Mouse (Mus musculus) spleen, adult 10 weeks (tissue): Measurements from ENCODE around the gene Olfr787. TPM values are rescaled to one million over a fixed set of nuclear protein-coding genes. Genes with fewer than 3 reads are reported as not detected.

Experiments
- polyA plus RNA-seq: library from polyadenylated mRNA; stranded (reverse); fragments of 350-450 nt; fragmentation: Illumina TruSeq; extraction: RNeasy Lipid Tissue Mini Kit (QIAGEN cat#74804); gene quantifications from one replicate; pipeline ENCODE4 v1.2.3, GENCODE M21; 2015; ENCODE audit warnings: low replicate concordance; ENCODE audit not compliant: insufficient read depth

Gene Olfr787
- not detected for polyA plus RNA-seq

DNA sequence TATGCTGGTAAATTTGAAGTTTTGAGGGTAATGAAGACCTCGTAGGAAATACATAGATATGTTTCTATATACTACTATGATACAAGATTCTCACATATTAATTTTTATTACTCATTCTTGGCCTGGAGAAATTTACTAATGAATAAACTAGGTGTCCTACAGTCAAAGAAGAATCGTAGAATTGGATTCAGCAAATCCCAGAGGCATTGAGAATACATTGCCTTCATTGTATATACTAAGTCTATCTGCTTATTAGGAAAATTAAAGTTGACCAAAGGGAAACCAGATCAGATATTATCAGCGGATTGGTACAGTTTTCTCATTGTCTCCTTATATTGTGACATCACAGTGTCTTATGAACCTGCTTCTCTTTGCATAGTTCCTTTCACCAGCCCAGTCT, at the start of gene Olfr787:
TSS of gene Olfr787 (plus strand) at position 301 of the 400 bp plus-strand sequence.

DNA sequence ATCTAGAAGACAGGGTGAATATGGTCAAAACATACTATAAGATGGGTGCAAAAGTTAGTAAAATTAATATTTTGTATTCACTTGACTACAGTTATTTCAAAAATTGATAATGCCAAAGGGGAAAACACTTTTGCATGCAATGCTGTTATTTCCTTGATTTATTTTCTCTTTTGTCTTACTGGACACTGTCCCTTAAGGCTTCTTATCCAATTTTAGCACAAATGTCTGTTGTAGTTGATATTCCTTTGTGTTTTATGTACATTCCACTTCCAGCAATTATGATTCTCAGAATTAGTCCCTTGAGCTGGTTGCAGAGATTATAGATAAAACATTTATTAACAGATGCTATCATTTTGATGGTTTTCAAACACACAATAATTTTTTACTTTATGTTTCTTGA, 34.7 kb upstream of the Olfr787 start, which contains the start of gene Olfr786:
TSS of gene Olfr786 (plus strand) at position 301 of the 400 bp plus-strand sequence.

DNA sequence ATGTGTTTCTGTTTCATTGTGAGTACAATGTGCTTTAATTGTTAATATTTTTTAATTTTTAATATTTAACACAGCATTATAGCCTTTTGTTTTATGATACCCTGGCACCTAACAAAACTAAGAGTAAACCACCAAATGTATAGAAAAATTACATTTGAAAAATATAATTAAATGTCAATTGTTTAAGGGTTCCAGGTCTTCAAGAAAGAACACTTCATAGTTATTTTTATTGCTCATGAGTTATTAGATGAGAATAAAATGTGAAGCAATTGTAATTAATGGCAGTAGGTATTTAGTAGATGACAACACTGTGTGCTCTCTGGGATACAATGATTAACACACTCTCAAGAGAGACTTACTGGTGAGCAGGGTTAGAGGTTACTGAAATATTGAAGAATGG, 9.0 kb downstream of the Olfr787 start, which contains the start of gene Olfr788:
TSS of gene Olfr788 (plus strand) at position 301 of the 400 bp plus-strand sequence.

DNA sequence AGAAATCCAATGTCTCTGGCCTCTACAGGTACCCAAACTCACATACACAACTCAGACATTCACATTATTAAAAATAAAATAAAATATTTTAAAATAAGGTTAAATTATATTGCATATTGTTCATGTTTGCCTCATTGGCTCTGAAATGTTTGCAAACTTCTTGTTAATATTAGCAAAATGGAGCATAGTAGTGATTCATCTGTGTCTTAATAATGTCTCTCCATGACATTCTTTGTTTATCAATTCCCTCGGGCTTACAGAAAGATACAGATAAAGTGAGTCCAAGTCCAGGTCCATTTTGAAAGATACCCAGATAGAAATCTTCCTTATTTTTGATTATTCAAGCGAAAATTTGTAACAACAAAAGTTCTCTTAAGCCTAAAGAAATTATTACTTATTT, 22.8 kb downstream of the Olfr787 start, which contains the start of gene Olfr789:
TSS of gene Olfr789 (plus strand) at position 301 of the 400 bp plus-strand sequence.

DNA sequence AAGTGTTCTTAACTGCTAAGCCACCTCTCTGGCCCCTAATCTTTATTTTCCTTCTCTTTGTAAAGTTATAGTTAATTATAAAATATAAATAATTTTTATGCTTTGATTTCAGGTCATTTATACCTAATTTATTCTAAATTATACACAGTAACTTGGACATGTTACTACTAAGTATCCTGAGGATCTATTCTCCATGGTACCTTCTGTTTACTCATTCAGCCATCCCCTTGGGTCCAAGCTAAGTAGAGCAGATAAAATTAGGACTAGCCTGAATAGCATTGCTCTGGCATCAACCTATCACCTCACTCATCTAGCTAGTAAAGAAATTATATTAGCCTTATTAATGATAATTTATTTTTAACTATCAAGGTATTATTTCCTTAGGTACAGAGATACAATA, 36.5 kb downstream of the Olfr787 start, which contains the start of gene Olfr790:
TSS of gene Olfr790 (plus strand) at position 301 of the 400 bp plus-strand sequence.

Other genes starting within 250 kb of the Olfr787 start
- not detected for gene Olfr774, start 225.7 kb upstream of the Olfr787 start, polyA plus RNA-seq
- gene Olfr775, start 213.4 kb upstream of the Olfr787 start, polyA plus RNA-seq = not detected
- not detected for gene Olfr776, start 202.7 kb upstream of the Olfr787 start, polyA plus RNA-seq
- gene Olfr777, start 190.4 kb upstream of the Olfr787 start, polyA plus RNA-seq = not detected
- gene Olfr780, start 143.7 kb upstream of the Olfr787 start, polyA plus RNA-seq = not detected
- not detected for gene Olfr781, start 133.0 kb upstream of the Olfr787 start, polyA plus RNA-seq
- gene Olfr782, start 113.0 kb upstream of the Olfr787 start, polyA plus RNA-seq = not detected
- not detected for gene Olfr784, start 77.8 kb upstream of the Olfr787 start, polyA plus RNA-seq
- gene Olfr785, start 56.4 kb upstream of the Olfr787 start, polyA plus RNA-seq = not detected
- not detected for gene Olfr786, start 34.6 kb upstream of the Olfr787 start, polyA plus RNA-seq
- gene Olfr788, start 9.1 kb downstream of the Olfr787 start, polyA plus RNA-seq = not detected
- not detected for gene Olfr789, start 22.9 kb downstream of the Olfr787 start, polyA plus RNA-seq
- gene Olfr790, start 36.6 kb downstream of the Olfr787 start, polyA plus RNA-seq = not detected
- gene Olfr791, start 59.9 kb downstream of the Olfr787 start, polyA plus RNA-seq = not detected
- gene Olfr792, start 77.3 kb downstream of the Olfr787 start, polyA plus RNA-seq = not detected
- not detected for gene Olfr794, start 105.8 kb downstream of the Olfr787 start, polyA plus RNA-seq
- not detected for gene Olfr796, start 150.7 kb downstream of the Olfr787 start, polyA plus RNA-seq
- gene Olfr798, start 166.1 kb downstream of the Olfr787 start, polyA plus RNA-seq = not detected
- not detected for gene Olfr799, start 175.6 kb downstream of the Olfr787 start, polyA plus RNA-seq
- not detected for gene Olfr800, start 195.8 kb downstream of the Olfr787 start, polyA plus RNA-seq
- gene Olfr801, start 212.0 kb downstream of the Olfr787 start, polyA plus RNA-seq = not detected
- not detected for gene Olfr802, start 226.3 kb downstream of the Olfr787 start, polyA plus RNA-seq
- not detected for gene Olfr803, start 232.4 kb downstream of the Olfr787 start, polyA plus RNA-seq
- gene Olfr804, start 241.3 kb downstream of the Olfr787 start, polyA plus RNA-seq = not detected